In genomic region chr12:99952928-99953327, GRCm38 (mm10) we compare ENCODE assay signal across 9 mouse cellular contexts. TPM values are rescaled to one million over a fixed set of nuclear protein-coding genes. Genes with fewer than 3 reads are reported as not detected.
DNase-seq lines count a peak whose midpoint lies in the region; ATAC-seq and TF ChIP-seq lines count a peak whose summit lies in the region.
"Had no signal": no experiment of that assay in that cellular context is flagged by ENCODE, and none has a peak within 500 bp of the region (broad histone marks: within the 10 kb centered on the region; RNA-seq: fewer than 3 reads in every experiment).

No protein-coding gene starts in this region.

- no peak for TF ChIP-seq POLR2A in MEL (IDR thresholded peaks at IDR 0.05; ENCODE audit: control insufficient read depth in 1 of 2, insufficient read depth in 1 of 2, low read depth in 1 of 2, low read length in 2 of 2, poor library complexity in 1 of 2)
- no peak for TF ChIP-seq POLR2A in olfactory bulb, adult 2 months (IDR thresholded peaks at IDR 0.05; ENCODE audit: insufficient read depth, low read depth, low read length)

- no peak for TF ChIP-seq EP300 in MEL (IDR thresholded peaks at IDR 0.05; ENCODE audit: low read depth in 1 of 2, low read length in 2 of 2)

- H3K79me2 ChIP-seq in MEL (ENCODE audit: control insufficient read depth, insufficient read depth, low read length, poor library complexity): no peaks in the 10 kb centered on the region

- no peak for ATAC-seq in inflammation-experienced regulatory T-cells, adult 6 months

- H3K4me3 ChIP-seq in MEL (ENCODE audit: control insufficient read depth in 1 of 2, insufficient read depth in 1 of 2, low read depth in 2 of 2, low read length in 2 of 2): no peak overlapping the region
- no peak overlapping the region for H3K4me3 ChIP-seq in olfactory bulb, adult 2 months (ENCODE audit: insufficient read depth, low read depth, low read length)
- H3K4me3 ChIP-seq: stomach, embryonic 15.5 days had no signal

- TF ChIP-seq CTCF in MEL (IDR thresholded peaks at IDR 0.05 in 2 of 3, conservative IDR thresholded peaks at IDR 0.05 in 1 of 3; ENCODE audit: control insufficient read depth in 1 of 3, insufficient read depth in 1 of 3, low read depth in 2 of 3, low read length in 3 of 3, poor library complexity in 1 of 3, severe bottlenecking in 1 of 3): peak; percentile 30 to 66 (median 48); a peak in 5 of 6 replicates
- 0 out of 2 replicates have a peak, but pooled peaks have one; percentile 44 for TF ChIP-seq CTCF in olfactory bulb, adult 2 months (IDR thresholded peaks at IDR 0.05; ENCODE audit: insufficient read depth, low read depth, low read length)

- peak; percentile 40 for DNase-seq in kidney, adult 18-20 months
- no peak for DNase-seq in kidney, adult 11 months
- DNase-seq in MEL (ENCODE audit: low read depth, low spot score): peak; percentile 40
- DNase-seq in cerebellum, adult 9-11 months: peak; percentile 37
- DNase-seq in gastrocnemius, postnatal 4 days (ENCODE audit: low spot score in 2 of 2): peak; percentile 50 to 72
- DNase-seq in left cerebral cortex, postnatal 25 days (ENCODE audit: low spot score in 2 of 2): peak; percentile 60 to 65

- H3K9me3 ChIP-seq in MEL (replicated peaks; ENCODE audit: insufficient read depth, low read length): no peaks in the 10 kb centered on the region
- H3K9me3 ChIP-seq: stomach, embryonic 15.5 days had no signal

- no peaks in the 10 kb centered on the region for H3K27me3 ChIP-seq in MEL (ENCODE audit: control insufficient read depth in 1 of 2, insufficient read depth in 2 of 2, low read length in 2 of 2)
- H3K27me3 ChIP-seq: stomach, embryonic 15.5 days had no signal

- no peak overlapping the region for H3K9ac ChIP-seq in MEL (ENCODE audit: control insufficient read depth, low read depth, low read length, poor library complexity, severe bottlenecking)
- H3K9ac ChIP-seq: stomach, embryonic 15.5 days had no signal

- intact Hi-C loops in left cerebral cortex, postnatal 25 days (cut with DNase I): loop anchor here (2.0 kb wide), 1 partner anchor 154 kb away; no protein-coding TSS in a partner anchor

- H3K36me3 ChIP-seq in MEL (ENCODE audit: control insufficient read depth in 1 of 2, insufficient read depth in 2 of 2, low read length in 2 of 2): no peaks in the 10 kb centered on the region
- H3K36me3 ChIP-seq: stomach, embryonic 15.5 days had no signal

- H3K27ac ChIP-seq in MEL (ENCODE audit: control insufficient read depth, low read depth, low read length): no peak overlapping the region
- no peak overlapping the region for H3K27ac ChIP-seq in olfactory bulb, adult 2 months (ENCODE audit: insufficient read depth, low read depth, low read length)
- H3K27ac ChIP-seq: stomach, embryonic 15.5 days had no signal

- peak; percentile 36 for TF ChIP-seq RAD21 in MEL (IDR thresholded peaks at IDR 0.05; ENCODE audit: low read depth, low read length)

- H3K4me1 ChIP-seq in MEL (ENCODE audit: control insufficient read depth in 1 of 2, insufficient read depth in 2 of 2, low read length in 2 of 2): no peaks in the 10 kb centered on the region
- peaks cover 4% of the 10 kb centered on the region; the same call in 1 of the 2 replicates for H3K4me1 ChIP-seq in olfactory bulb, adult 2 months (ENCODE audit: control insufficient read depth, insufficient read depth, low read length)
- H3K4me1 ChIP-seq: stomach, embryonic 15.5 days had no signal

- WGBS in olfactory bulb, adult 2 months: 46% methylated on average over 7 of the region's 7 CpGs

TF ChIP-seq in MEL, 35 proteins besides CTCF, POLR2A, EP300 and RAD21:
- TF ChIP-seq SMC3 (IDR thresholded peaks at IDR 0.05; ENCODE audit: low read depth, low read length) (peak; percentile 34), KAT2A (conservative IDR thresholded peaks at IDR 0.05; ENCODE audit: low read depth, low read length) (no peak)
TF ChIP-seq in MEL: peak in this region for 1.

RNA-seq across cellular contexts. Expression of gene Kcnk13, which starts 11.4 kb away (rescaled TPM):
- not detected in 2 replicates for total RNA-seq in MEL (2012; rRNA removed)
- polyA plus RNA-seq in MEL (2012; ENCODE audit: insufficient read depth in 1 of 2, insufficient read length in 2 of 2, low read depth in 1 of 2, low replicate concordance in 2 of 2, missing spikeins in 1 of 2): not detected
- 1 to 10 TPM; 4.3 to 4.7 TPM for total RNA-seq in gastrocnemius, postnatal 4 days (2021)
- 1 to 10 TPM; 5.9 to 7.2 TPM for total RNA-seq in left cerebral cortex, postnatal 25 days (2021)
- polyA plus RNA-seq in olfactory bulb, adult 2 months (2012; ENCODE audit: insufficient read depth, insufficient read length, low replicate concordance, missing spikeins): not detected in 2 replicates
- not detected for polyA plus RNA-seq in inflammation-experienced regulatory T-cells, adult 6 months (2017; shearing (Covaris generic))
